Mouse (Mus musculus): Measurements from ENCODE around the gene Mef2d. TPM values are rescaled to one million over a fixed set of nuclear protein-coding genes. Genes with fewer than 3 reads are reported as not detected.

Gene Mef2d
- polyA plus RNA-seq, 1 experiment = 41.5 TPM

DNA sequence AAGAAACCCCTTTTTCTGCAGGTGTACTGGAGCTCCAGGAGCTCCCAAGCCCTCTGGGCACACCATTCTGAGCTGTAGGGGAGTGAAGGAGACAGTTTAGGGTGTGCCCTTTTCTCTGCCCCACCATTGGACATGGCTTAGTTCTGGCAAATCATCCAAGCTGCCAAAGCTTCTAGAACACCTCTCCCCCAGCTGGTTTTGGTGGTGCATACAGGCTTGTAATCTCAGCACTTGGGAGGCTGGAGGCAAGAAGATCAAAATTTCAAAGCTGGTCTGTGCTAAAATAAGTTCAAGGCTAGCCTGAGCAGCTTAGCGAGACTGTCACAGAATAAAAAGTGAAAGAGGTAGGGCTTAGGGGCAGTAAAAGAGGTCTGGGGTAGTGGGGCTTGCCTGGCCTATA, 70.2 kb downstream of the Mef2d start:
- Histone ChIP-seq H3K4me1 (ENCODE audit: control insufficient read depth, insufficient read depth, low read length) (no peaks in the 10 kb centered on the region), H3K27ac (ENCODE audit: insufficient read depth, low read length) (no peak overlapping the region), H3K9ac (ENCODE audit: low read depth, poor library complexity, severe bottlenecking) (no peak overlapping the region), H3K4me3 (ENCODE audit: low read depth, low read length) (no peak overlapping the region), H3K36me3 (ENCODE audit: control insufficient read depth, insufficient read depth, low read length, poor library complexity, severe bottlenecking) (no peaks in the 10 kb centered on the region), H3K27me3 (ENCODE audit: control insufficient read depth, insufficient read depth, low read length, poor library complexity, severe bottlenecking) (peaks cover 22% of the 10 kb centered on the region), H3K9me3 (replicated peaks; ENCODE audit: control insufficient read depth, insufficient read depth, low read length, poor library complexity, severe bottlenecking) (no peaks in the 10 kb centered on the region)
- TF ChIP-seq EP300 (IDR thresholded peaks at IDR 0.05; ENCODE audit: insufficient read depth, low read depth, low read length) = no peak
- TF ChIP-seq POLR2A (IDR thresholded peaks at IDR 0.05; ENCODE audit: insufficient read depth, low read length) = no peak
- no peak for TF ChIP-seq CTCF (IDR thresholded peaks at IDR 0.05; ENCODE audit: low read depth, low read length)

DNA sequence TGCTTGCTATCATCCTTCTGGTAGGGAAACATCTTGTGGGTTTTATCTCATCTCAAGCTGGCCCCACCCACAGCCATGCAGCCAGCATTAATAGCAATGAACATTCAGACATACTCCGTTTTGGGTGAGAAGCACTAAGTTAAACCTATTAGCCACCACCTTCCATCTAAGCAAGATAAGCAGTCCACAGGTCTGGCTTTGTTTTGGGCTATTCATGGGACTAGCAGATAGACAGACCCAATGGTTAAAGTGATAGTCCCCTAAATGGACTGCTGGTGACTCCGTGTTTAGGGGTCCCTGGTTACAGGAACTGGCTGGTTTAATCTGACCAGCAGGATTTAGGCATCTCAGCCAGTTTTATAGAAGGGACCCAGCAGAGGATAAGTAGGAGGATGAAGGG, 70.8 kb downstream of the Mef2d start:
- Histone ChIP-seq H3K4me3 (ENCODE audit: low read depth, low read length) (no peak overlapping the region), H3K27me3 (ENCODE audit: control insufficient read depth, insufficient read depth, low read length, poor library complexity, severe bottlenecking) (peaks cover 22% of the 10 kb centered on the region), H3K9me3 (replicated peaks; ENCODE audit: control insufficient read depth, insufficient read depth, low read length, poor library complexity, severe bottlenecking) (no peaks in the 10 kb centered on the region), H3K27ac (ENCODE audit: insufficient read depth, low read length) (no peak overlapping the region), H3K36me3 (ENCODE audit: control insufficient read depth, insufficient read depth, low read length, poor library complexity, severe bottlenecking) (no peaks in the 10 kb centered on the region), H3K9ac (ENCODE audit: low read depth, poor library complexity, severe bottlenecking) (no peak overlapping the region), H3K4me1 (ENCODE audit: control insufficient read depth, insufficient read depth, low read length) (no peaks in the 10 kb centered on the region)
- TF ChIP-seq CTCF (IDR thresholded peaks at IDR 0.05; ENCODE audit: low read depth, low read length) (no peak), EP300 (IDR thresholded peaks at IDR 0.05; ENCODE audit: insufficient read depth, low read depth, low read length) (no peak), POLR2A (IDR thresholded peaks at IDR 0.05; ENCODE audit: insufficient read depth, low read length) (no peak)

DNA sequence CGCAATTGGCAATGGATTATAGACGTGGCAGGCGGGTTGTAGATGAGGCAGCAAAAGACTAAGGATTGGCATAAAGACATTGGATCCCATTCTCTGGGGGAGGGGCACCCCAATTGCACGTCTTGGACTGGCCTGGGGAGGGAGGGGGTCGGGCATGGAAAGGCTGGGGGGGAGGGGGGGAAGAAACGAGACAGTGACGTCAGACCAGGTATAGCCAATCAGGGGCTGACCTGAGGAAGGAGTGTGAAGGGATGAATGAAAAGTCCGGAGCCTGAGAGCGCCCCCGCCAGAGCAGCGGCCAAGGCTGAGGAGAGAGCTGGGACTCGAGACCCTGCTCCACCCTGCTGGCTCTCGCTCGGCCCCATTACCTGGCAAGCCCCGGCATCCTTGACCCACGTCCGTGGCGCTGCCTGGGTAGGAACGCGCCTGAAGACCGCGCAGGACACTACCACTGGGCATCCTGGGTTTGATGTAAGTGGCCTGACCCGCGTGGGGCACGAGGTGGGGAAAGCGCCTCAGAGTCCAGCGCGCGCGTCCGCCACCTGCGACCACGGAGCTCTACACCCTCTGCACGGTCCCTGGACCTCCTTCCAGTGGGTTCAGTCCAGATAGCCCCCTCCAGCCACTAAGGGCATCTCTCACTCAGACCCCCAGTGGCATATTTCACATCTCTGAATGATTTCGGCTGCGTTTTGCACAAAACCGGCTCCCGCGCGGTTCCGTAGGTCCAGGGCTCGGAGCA, 72.2 kb downstream of the Mef2d start:
- H3K9ac ChIP-seq (ENCODE audit: low read depth, poor library complexity, severe bottlenecking) = peak overlapping the region; percentile 16; the same call in 1 of the 2 replicates

DNA sequence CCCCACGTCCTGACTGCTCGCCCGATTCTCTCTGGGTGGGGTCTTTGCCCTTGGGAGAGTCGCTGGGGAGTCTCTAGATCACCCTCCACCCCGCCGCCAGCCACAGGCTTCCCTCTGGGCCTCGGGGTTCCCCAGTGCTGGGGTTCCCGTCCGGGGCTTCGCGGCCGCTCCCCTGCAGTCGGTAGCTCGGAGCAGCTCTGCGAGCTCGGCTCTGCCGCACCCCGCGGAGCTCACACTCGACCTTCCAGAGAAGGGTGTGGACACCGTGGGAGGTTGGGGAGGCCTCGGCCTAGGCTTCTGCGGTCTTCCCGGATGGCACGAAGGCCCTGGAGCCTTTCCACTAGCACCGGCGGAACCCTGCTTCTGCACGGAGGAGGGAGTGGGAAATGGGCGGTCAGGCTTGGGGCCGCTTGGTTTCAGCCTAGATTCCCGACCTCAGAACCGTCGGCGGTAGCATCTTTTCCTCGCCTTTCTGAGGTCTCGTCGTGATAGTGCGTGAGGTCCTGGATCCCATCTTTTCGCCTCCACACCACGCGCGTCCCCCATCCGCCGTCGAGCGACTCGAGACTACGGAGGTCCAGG, 72.9 kb downstream of the Mef2d start:
- Histone ChIP-seq H3K9me3 (replicated peaks; ENCODE audit: control insufficient read depth, insufficient read depth, low read length, poor library complexity, severe bottlenecking) (no peaks in the 10 kb centered on the region), H3K9ac (ENCODE audit: low read depth, poor library complexity, severe bottlenecking) (peak overlapping the region; percentile 16; the same call in 1 of the 2 replicates), H3K27me3 (ENCODE audit: control insufficient read depth, insufficient read depth, low read length, poor library complexity, severe bottlenecking) (peaks cover 22% of the 10 kb centered on the region), H3K4me3 (ENCODE audit: low read depth, low read length) (peak overlapping the region; percentile 51), H3K4me1 (ENCODE audit: control insufficient read depth, insufficient read depth, low read length) (no peaks in the 10 kb centered on the region), H3K36me3 (ENCODE audit: control insufficient read depth, insufficient read depth, low read length, poor library complexity, severe bottlenecking) (no peaks in the 10 kb centered on the region), H3K27ac (ENCODE audit: insufficient read depth, low read length) (no peak overlapping the region)
- TF ChIP-seq POLR2A (IDR thresholded peaks at IDR 0.05; ENCODE audit: insufficient read depth, low read length) (no peak), EP300 (IDR thresholded peaks at IDR 0.05; ENCODE audit: insufficient read depth, low read depth, low read length) (no peak), CTCF (IDR thresholded peaks at IDR 0.05; ENCODE audit: low read depth, low read length) (no peak)

More for the DNA sequence above, 72.2 kb downstream of the Mef2d start:
- Histone ChIP-seq H3K27me3 (ENCODE audit: control insufficient read depth, insufficient read depth, low read length, poor library complexity, severe bottlenecking) (peaks cover 22% of the 10 kb centered on the region), H3K27ac (ENCODE audit: insufficient read depth, low read length) (no peak overlapping the region), H3K9me3 (replicated peaks; ENCODE audit: control insufficient read depth, insufficient read depth, low read length, poor library complexity, severe bottlenecking) (no peaks in the 10 kb centered on the region), H3K36me3 (ENCODE audit: control insufficient read depth, insufficient read depth, low read length, poor library complexity, severe bottlenecking) (no peaks in the 10 kb centered on the region), H3K4me3 (ENCODE audit: low read depth, low read length) (peak overlapping the region; percentile 46), H3K4me1 (ENCODE audit: control insufficient read depth, insufficient read depth, low read length) (no peaks in the 10 kb centered on the region)
- TF ChIP-seq CTCF (IDR thresholded peaks at IDR 0.05; ENCODE audit: low read depth, low read length) = peak; percentile 32
- no peak for TF ChIP-seq POLR2A (IDR thresholded peaks at IDR 0.05; ENCODE audit: insufficient read depth, low read length)

DNA sequence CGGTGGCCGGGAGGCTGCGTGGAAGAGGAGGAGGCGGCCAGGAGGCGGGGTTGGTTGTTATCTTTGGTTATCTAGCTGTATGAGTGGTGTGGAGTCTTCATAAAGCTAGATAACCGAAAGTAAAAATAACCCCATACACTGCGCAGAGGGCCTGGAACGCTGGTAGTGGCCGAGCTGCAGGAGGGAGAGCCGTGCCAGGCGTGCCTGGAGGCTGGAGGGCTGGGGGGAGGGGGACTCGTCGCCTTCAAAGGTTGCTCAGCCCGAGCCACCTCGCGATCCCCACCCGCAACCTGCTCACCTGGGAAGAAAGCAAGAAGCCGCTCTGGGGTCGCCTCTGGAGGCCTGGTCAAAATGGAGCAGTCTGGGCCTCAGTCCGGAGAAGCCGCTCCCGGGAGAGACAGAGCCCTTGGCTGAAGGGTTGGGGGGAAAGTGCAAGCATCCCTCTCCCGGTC, 73.4 kb downstream of the Mef2d start:
- no peak for TF ChIP-seq EP300 (IDR thresholded peaks at IDR 0.05; ENCODE audit: insufficient read depth, low read depth, low read length)
- no peak for TF ChIP-seq CTCF (IDR thresholded peaks at IDR 0.05; ENCODE audit: low read depth, low read length)
- H3K4me3 ChIP-seq (ENCODE audit: low read depth, low read length) = peak overlapping the region; percentile 51

DNA sequence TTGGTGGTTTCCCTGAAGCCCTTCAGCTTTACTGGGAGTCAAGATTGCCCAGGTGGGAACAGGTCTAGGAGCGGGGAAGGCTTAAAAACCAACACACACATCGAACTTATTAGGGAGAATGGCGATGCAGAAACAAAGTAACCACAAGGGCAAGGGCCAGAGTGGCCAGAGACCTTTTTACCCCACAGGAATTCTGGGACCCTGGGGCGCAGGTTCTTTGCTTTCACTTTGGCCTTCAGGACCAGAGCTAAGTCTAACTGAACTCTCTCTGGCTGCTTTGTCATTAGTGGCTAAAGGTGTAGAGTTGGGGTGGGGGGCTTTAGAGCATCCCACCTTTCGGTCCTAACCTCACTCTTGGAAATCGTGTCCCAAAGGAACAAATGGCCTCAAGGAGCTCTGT, 73.9 kb downstream of the Mef2d start:
- Histone ChIP-seq H3K4me1 (ENCODE audit: control insufficient read depth, insufficient read depth, low read length) (no peaks in the 10 kb centered on the region), H3K27me3 (ENCODE audit: control insufficient read depth, insufficient read depth, low read length, poor library complexity, severe bottlenecking) (peaks cover 22% of the 10 kb centered on the region), H3K9me3 (replicated peaks; ENCODE audit: control insufficient read depth, insufficient read depth, low read length, poor library complexity, severe bottlenecking) (no peaks in the 10 kb centered on the region), H3K36me3 (ENCODE audit: control insufficient read depth, insufficient read depth, low read length, poor library complexity, severe bottlenecking) (no peaks in the 10 kb centered on the region), H3K27ac (ENCODE audit: insufficient read depth, low read length) (no peak overlapping the region), H3K4me3 (ENCODE audit: low read depth, low read length) (0 out of 2 replicates have a peak overlapping the region, but pooled peaks have one; percentile 51), H3K9ac (ENCODE audit: low read depth, poor library complexity, severe bottlenecking) (no peak overlapping the region)
- TF ChIP-seq CTCF (IDR thresholded peaks at IDR 0.05; ENCODE audit: low read depth, low read length) = no peak
- TF ChIP-seq EP300 (IDR thresholded peaks at IDR 0.05; ENCODE audit: insufficient read depth, low read depth, low read length) = no peak
- TF ChIP-seq POLR2A (IDR thresholded peaks at IDR 0.05; ENCODE audit: insufficient read depth, low read length) = no peak

More for the DNA sequence above, 73.4 kb downstream of the Mef2d start:
- no peaks in the 10 kb centered on the region for H3K9me3 ChIP-seq (replicated peaks; ENCODE audit: control insufficient read depth, insufficient read depth, low read length, poor library complexity, severe bottlenecking)
- no peak overlapping the region for H3K9ac ChIP-seq (ENCODE audit: low read depth, poor library complexity, severe bottlenecking)
- H3K4me1 ChIP-seq (ENCODE audit: control insufficient read depth, insufficient read depth, low read length) = no peaks in the 10 kb centered on the region
- H3K27ac ChIP-seq (ENCODE audit: insufficient read depth, low read length) = no peak overlapping the region
- H3K36me3 ChIP-seq (ENCODE audit: control insufficient read depth, insufficient read depth, low read length, poor library complexity, severe bottlenecking) = no peaks in the 10 kb centered on the region
- peaks cover 22% of the 10 kb centered on the region for H3K27me3 ChIP-seq (ENCODE audit: control insufficient read depth, insufficient read depth, low read length, poor library complexity, severe bottlenecking)

Measured in ES-Bruce4 (cell line).